Mouse (Mus musculus) large intestine, adult 2 months (tissue): ENCODE data around the gene Dnajc13. TPM values are rescaled to one million over a fixed set of nuclear protein-coding genes. Genes with fewer than 3 reads are reported as not detected.

Experiments
- DNase-seq: peaks from one replicate; pipeline ENCODE4 v3.0.0-alpha.2; 2012; ENCODE audit warnings: low read depth, low spot score
- WGBS: fragments of 180-500 bp; shearing (Covaris S2); methylation state at CpG from one replicate; pipeline ENCODE4 v1.1.7; 2018; 5-methylcytosine and 5-hydroxymethylcytosine counted together
- polyA plus RNA-seq: library from polyadenylated mRNA; depleted of rRNA; stranded (reverse); fragments of >200 nt; gene quantifications from 2 replicates; pipeline ENCODE4 v1.2.3, GENCODE M21; 2012

Gene Dnajc13
- polyA plus RNA-seq, 1 experiment, result 41.8 TPM

DNA sequence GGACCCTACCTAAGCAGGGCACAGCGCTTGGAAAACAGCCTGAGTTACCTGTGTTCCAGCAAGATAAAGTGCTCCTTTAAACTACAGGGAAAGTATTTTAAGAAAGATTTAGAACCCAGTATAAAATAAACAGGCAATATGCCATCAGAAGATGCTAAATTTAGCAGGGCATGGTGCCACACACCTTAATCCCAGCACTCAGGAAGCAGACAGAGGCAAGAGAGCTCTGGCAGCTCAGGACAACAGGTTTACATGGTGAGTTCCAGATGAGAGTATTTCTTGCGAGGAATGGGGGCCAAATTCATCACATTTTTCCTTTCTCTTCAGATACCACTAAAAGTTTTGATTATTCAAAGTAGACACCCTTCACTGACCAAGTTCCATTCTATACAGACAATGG, 68.8 kb downstream of the Dnajc13 start:
- DNase-seq, result no peak
- WGBS, result 87% methylated on average over 2 of the region's 2 CpGs

DNA sequence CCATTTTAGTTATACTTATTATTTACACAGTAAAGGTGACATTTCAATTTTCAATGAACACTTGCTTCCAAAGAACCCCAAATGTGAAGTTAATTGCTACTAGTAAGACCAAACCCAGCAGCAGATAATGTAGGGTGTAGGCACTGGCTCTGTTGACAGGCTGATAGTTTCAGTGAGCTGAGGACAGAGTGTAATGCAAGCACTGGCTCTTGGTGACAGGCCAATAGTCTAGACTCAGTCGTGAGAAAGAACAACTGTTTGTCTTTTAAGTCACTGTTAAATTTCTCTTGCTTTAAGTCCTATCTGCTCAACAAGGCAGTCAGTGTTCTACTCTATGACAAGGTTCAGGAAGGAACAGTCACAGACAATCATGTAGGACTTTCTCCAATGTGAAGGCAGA, 69.4 kb downstream of the Dnajc13 start:
- DNase-seq, result no peak
- 33% methylated on average over 1 of the region's 1 CpGs for WGBS

GRCm38 (mm10) chr9:104192513-104192912, 70.2 kb downstream of the Dnajc13 start:
- DNase-seq, result no peak
- 74% methylated on average over 6 of the region's 6 CpGs for WGBS

GRCm38 (mm10) chr9:104189657-104190056, 73.1 kb downstream of the Dnajc13 start:
- 99% methylated on average over 5 of the region's 5 CpGs for WGBS
- no peak for DNase-seq

DNA sequence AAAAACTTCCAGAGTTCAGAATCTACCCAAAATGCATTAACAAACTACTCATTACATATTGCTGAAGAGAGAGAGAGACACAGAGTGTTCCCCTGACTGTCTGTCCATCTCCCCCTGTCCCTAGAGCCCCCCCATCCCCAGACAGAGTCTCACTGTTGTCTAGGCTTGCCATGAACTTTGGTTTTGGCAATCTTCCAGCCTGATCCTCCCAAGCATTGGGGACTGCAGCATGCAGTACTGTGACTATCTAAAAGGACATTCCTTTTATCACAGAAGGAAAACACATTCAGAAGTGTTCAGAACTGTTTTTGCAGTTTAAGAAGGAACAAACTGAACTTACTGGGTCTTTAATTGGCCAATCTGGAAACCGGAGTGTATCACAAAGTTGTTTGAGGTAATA, 74.0 kb downstream of the Dnajc13 start:
- no peak for DNase-seq
- 94% methylated on average over 1 of the region's 1 CpGs for WGBS

DNA sequence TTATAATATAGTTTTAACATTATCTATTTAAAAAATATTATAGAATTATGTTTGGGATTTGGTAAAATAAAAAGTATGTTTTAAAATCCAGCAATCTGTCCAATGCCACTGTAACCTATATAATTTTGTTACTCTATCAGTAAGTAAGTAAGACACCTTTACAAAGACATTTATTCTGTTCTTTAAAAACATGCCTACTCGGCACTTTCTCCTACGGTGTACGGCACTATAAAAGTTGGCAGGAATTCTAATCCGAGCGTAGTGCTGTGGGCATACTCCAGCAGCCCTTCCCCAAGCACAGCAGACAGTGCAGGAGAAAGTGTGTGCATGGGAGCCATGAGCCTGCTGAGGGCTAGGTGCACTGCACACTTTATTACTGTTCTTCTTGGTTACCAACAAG, 75.7 kb downstream of the Dnajc13 start:
- DNase-seq, result no peak
- WGBS, result 87% methylated on average over 5 of the region's 5 CpGs

DNA sequence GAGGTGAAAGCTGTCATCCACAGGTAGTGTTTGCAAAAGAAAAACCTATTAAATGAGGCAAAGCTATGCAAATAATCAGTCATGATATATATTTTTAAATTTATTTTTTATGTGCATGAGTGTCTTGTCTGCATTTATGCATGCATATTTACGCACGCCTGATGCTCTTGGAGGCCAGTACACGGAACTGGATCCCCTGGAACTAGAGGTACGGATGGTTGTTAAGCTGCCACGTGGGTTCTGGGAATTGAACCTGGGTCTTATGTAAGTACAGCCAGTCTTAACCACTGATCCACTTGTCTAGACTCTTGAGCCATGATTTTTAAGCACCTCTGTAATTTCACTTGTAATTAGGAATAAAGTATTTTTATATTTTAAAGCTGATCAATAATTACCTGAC, 79.5 kb downstream of the Dnajc13 start:
- WGBS, result 92% methylated on average over 5 of the region's 5 CpGs
- DNase-seq, result no peak

- 93% methylated on average over 5 of the region's 5 CpGs for WGBS
- DNase-seq, result no peak
Observed at GRCm38 (mm10) chr9:104182328-104182727, 80.4 kb downstream of the Dnajc13 start.

- WGBS, result 86% methylated on average over 4 of the region's 4 CpGs
- no peak for DNase-seq
Observed at GRCm38 (mm10) chr9:104181626-104182025, 81.1 kb downstream of the Dnajc13 start.

DNA sequence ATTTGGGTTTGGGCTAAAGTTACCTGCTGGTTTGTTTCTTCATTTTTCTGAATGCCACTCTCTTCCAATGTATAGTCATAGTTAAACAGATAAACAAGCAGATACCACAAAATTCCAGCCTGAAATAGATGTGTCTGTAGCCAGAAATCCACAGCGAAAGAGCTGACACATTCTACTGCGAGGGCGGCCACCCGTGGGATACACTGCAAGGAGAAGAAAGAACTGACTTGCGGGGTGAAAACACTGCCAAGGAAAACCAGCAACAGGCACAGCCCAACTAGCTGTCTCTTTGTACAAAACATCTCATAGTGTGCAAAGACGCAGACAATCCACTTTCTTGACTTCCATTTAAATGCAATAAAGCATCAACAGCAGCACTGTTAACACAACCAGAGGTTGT, 82.7 kb downstream of the Dnajc13 start:
- no peak for DNase-seq
- 91% methylated on average over 6 of the region's 6 CpGs for WGBS

DNA sequence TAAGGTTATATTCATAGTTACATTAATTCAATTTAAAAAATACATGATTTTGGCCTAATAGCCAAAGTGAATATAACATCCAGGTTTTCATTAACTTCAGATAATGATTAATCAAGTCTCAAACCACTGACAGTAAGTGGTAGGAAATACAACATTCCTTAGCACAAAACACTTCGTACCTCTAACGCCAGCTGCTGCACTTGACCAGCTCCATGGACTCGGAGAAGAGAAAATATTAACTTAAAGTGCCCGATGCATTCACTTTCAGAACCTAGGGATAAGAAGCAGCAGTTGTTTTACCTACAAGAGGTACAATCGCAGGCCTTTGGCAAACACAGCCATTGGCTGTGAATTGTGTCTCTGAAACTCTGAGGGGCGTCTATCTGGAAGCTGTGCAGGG, 90.4 kb downstream of the Dnajc13 start:
- 88% methylated on average over 6 of the region's 6 CpGs for WGBS
- DNase-seq, result no peak

DNA sequence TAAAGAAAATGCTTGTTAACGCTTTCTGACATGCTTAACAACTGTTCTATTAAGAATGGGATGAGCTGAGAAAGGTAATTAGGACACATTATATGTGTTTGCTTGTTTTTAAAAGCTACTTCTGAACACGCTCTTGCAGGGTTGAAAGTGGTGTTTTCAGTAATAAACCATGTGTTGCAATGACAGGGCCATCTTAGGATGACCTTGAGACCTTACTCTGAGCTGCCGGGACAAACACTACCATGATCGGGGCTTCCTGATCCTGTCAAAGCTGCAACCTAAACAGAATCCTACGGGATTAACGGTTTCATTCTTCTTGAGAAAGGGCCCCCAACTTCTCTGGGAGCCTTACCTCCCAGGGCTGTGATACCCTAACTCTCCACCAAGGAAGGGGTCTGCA, 91.1 kb downstream of the Dnajc13 start:
- 85% methylated on average over 6 of the region's 6 CpGs for WGBS
- no peak for DNase-seq

DNA sequence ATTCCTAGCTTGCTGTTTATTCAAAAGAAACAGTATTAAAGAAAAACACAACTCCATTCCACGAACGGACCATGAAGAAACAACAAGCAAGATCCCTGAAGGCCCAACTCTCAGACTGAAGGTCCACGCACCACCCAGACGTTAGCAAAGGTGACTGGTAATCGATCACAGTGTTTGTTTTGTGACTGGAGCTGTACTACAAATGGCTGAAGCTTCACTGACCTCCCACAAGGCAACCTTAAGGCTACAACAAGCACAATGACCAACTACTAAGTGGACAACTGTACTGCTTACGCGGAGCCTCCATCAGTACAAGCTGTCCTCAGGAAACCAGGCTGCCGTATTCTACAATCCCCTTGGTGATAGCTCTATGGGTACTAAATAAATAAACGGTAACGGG, 92.7 kb downstream of the Dnajc13 start:
- no peak for DNase-seq
- WGBS, result 92% methylated on average over 10 of the region's 10 CpGs

GRCm38 (mm10) chr9:104165926-104166325, 96.8 kb downstream of the Dnajc13 start:
- no peak for DNase-seq
- WGBS, result 95% methylated on average over 5 of the region's 5 CpGs

- DNase-seq, result no peak
- WGBS, result 91% methylated on average over 5 of the region's 5 CpGs
Observed at GRCm38 (mm10) chr9:104164194-104164593, 98.5 kb downstream of the Dnajc13 start.

DNA sequence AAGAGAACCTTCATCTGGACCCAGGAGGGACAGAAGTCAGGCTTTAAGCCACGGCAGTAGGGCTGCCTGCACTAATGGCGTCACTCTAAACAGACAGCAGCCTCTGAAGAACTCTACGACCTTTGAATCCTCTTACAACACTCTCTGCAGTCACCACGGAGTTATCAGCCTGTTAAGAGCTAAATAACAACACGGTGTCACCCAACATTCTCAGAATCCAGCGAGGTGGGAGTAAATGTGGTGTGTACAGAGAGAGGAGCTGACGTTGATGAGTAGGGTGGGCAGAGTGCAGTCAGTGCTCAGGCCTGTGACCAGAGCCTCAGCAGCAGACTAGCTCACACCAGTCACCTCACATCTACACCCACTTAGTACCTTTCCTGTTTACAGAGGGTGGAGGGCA, 101.6 kb downstream of the Dnajc13 start:
- DNase-seq, result no peak
- 67% methylated on average over 7 of the region's 7 CpGs for WGBS

GRCm38 (mm10) chr9:104157291-104157690, 105.4 kb downstream of the Dnajc13 start:
- WGBS, result 93% methylated on average over 7 of the region's 7 CpGs
- DNase-seq, result no peak

GRCm38 (mm10) chr9:104156506-104156905, 106.2 kb downstream of the Dnajc13 start:
- WGBS, result 97% methylated on average over 8 of the region's 8 CpGs
- DNase-seq, result no peak

- WGBS, result 95% methylated on average over 14 of the region's 14 CpGs
- no peak for DNase-seq
Observed at GRCm38 (mm10) chr9:104155100-104155715, 107.5 kb downstream of the Dnajc13 start.

- WGBS, result 85% methylated on average over 7 of the region's 7 CpGs
Observed at GRCm38 (mm10) chr9:104152121-104152520, 110.6 kb downstream of the Dnajc13 start.

GRCm38 (mm10) chr9:104148969-104149368, 113.8 kb downstream of the Dnajc13 start:
- 92% methylated on average over 7 of the region's 7 CpGs for WGBS
- no peak for DNase-seq

More at GRCm38 (mm10) chr9:104152121-104152520, 110.6 kb downstream of the Dnajc13 start:
- no peak for DNase-seq

- 63% methylated on average over 7 of the region's 7 CpGs for WGBS
Observed at GRCm38 (mm10) chr9:104146683-104147082, 116.0 kb downstream of the Dnajc13 start.

More at GRCm38 (mm10) chr9:104146683-104147082, 116.0 kb downstream of the Dnajc13 start:
- DNase-seq, result no peak
